Mouse (Mus musculus) heart, embryonic 12.5 days (tissue): ENCODE measurements around the gene Dpf3. TPM values are rescaled to one million over a fixed set of nuclear protein-coding genes. Genes with fewer than 3 reads are reported as not detected.
A peak's percentile ranks its signal among the peaks of the same experiment; 100 is the strongest.

Experiments
- ATAC-seq: fragments of 200-750 bp; cut with Nextera tagmentation; 2 replicates; pipeline ENCODE4 v1.8.0; 2017; ENCODE audit warnings: moderate TSS enrichment, moderate library complexity; ENCODE audit not compliant: insufficient number of reproducible peaks, low FRiP score
- H3K27ac ChIP-seq: fragments of 300-500 bp; sonication (generic); 2 replicates; pipeline ENCODE4 v1.5.1; 2016; ENCODE audit warnings: mild to moderate bottlenecking, moderate library complexity; ENCODE audit not compliant: poor library complexity, severe bottlenecking
- H3K27me3 ChIP-seq: fragments of 300-500 bp; sonication (generic); replicated peaks from 2 replicates; pipeline ENCODE4 v1.6.1; 2016; ENCODE audit warnings: mild to moderate bottlenecking, moderate library complexity
- H3K36me3 ChIP-seq: fragments of 300-500 bp; sonication (generic); 2 replicates; pipeline ENCODE4 v1.6.1; 2016; ENCODE audit warnings: mild to moderate bottlenecking, moderate library complexity
- H3K4me1 ChIP-seq: fragments of 300-500 bp; sonication (generic); replicated peaks from 2 replicates; pipeline ENCODE4 v1.6.1; 2016; ENCODE audit warnings: mild to moderate bottlenecking
- H3K4me2 ChIP-seq: fragments of 300-500 bp; sonication (generic); 2 replicates; pipeline ENCODE4 v1.6.1; 2016; ENCODE audit warnings: mild to moderate bottlenecking, moderate library complexity
- H3K4me3 ChIP-seq: fragments of 300-500 bp; sonication (generic); 2 replicates; pipeline ENCODE4 v1.5.1; 2016; ENCODE audit warnings: mild to moderate bottlenecking
- H3K9ac ChIP-seq: fragments of 300-500 bp; sonication (generic); 2 replicates; pipeline ENCODE4 v1.6.1; 2016; ENCODE audit warnings: mild to moderate bottlenecking, moderate library complexity
- H3K9me3 ChIP-seq: fragments of 300-500 bp; sonication (generic); replicated peaks from 2 replicates; pipeline ENCODE4 v1.6.1; 2016; ENCODE audit warnings: mild to moderate bottlenecking, moderate library complexity
- WGBS: fragments of 180-500 bp; shearing (Covaris S2); methylation state at CpG from one replicate; pipeline ENCODE4 v1.1.7; 2016; 5-methylcytosine and 5-hydroxymethylcytosine counted together
- polyA plus RNA-seq: library from polyadenylated mRNA; unstranded; fragments of >200 nt; fragmentation: Nextera tagmentation; extraction: Ambion mirVana; gene quantifications from 2 replicates; pipeline ENCODE4 v1.2.1, GENCODE M21; 2016

The Dpf3 gene
- polyA plus RNA-seq, 1 experiment from 2014 or later = 27.1 TPM

GRCm38 (mm10) chr12:83211146-83211822 is 276.2 kb downstream of the Dpf3 start:
- Histone ChIP-seq H3K4me1 (peaks cover 79% of the 10 kb centered on the region), H3K27ac (peak overlapping the region; percentile 24; the same call in 1 of the 2 replicates), H3K9ac (no peak overlapping the region), H3K27me3 (no peaks in the 10 kb centered on the region), H3K9me3 (no peaks in the 10 kb centered on the region), H3K4me3 (no peak overlapping the region), H3K4me2 (no peak overlapping the region), H3K36me3 (peaks cover 6% of the 10 kb centered on the region; the same call in 1 of the 2 replicates)
- WGBS = 67% methylated on average over 7 of the region's 7 CpGs
- no peak for ATAC-seq

DNA sequence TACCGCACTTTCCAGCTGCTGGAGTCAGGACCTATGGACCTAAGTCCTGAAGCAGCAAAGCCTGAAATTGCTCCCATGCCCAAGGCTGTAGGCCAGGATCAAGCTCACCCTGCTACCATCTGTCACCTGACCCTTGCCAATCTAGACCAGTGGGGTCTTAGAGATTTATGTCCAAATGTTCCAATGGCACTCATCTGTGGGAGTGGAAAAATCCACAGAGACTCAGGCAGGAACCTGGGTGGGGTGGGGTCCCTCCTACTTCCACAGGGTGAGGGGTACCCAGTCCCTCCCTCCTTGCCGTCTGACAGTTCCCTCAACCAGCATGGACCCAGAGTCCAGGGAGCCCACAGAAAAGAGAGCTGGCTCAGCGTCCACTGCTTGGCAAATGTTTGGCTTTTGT is 276.8 kb downstream of the Dpf3 start:
- Histone ChIP-seq H3K36me3 (peaks cover 6% of the 10 kb centered on the region; the same call in 1 of the 2 replicates), H3K9me3 (no peaks in the 10 kb centered on the region), H3K4me1 (peaks cover 83% of the 10 kb centered on the region), H3K27me3 (no peaks in the 10 kb centered on the region), H3K9ac (no peak overlapping the region), H3K4me2 (no peak overlapping the region), H3K27ac (peak overlapping the region; percentile 83; the same call in 1 of the 2 replicates), H3K4me3 (no peak overlapping the region)
- ATAC-seq = no peak
- 84% methylated on average over 3 of the region's 3 CpGs for WGBS

DNA sequence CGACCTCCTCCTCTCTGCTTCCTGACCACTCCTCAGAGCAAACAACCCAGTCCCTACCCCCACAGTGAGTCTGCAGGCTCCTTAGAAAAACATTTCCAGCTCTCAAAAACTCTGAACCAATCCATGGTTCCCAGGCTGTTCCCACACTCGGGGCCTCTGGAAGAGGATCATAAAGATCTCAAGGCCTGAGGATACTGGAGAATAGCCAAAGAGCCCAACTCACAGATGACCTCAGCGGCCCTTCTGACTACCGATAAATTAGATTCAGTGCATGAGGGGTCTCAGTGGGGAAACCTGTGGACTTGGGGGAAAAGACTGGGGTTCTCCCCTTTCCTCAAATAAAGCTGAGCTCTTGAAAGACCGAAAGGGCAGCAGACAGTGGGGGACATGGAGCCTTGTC is 277.2 kb downstream of the Dpf3 start:
- Histone ChIP-seq H3K4me1 (peaks cover 87% of the 10 kb centered on the region), H3K27ac (peak overlapping the region; percentile 83), H3K4me2 (no peak overlapping the region), H3K27me3 (no peaks in the 10 kb centered on the region), H3K9me3 (no peaks in the 10 kb centered on the region), H3K9ac (no peak overlapping the region), H3K36me3 (peaks cover 3% of the 10 kb centered on the region; the same call in 1 of the 2 replicates), H3K4me3 (no peak overlapping the region)
- 0 out of 2 replicates have a peak, but pooled peaks have one; percentile 4 for ATAC-seq
- 56% methylated on average over 5 of the region's 5 CpGs for WGBS

DNA sequence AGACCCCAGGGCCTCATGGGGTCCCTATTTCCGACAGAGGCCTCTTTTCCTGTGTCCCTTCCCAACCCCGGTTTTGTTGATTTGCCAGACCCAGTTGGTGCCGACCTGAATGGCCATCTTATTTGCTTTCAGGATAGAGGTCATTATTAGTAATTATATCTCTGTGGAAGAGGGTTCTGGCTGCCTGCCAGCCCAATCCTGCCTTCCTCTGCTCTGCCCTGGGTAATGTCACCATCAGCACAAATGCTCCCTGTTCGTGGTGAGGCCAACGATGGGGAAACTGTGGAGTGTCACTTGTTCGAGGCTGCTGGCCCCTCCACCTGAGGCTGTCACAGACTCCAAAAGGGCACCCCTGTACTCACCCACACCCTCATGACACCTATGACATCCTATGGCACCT is 278.1 kb downstream of the Dpf3 start:
- H3K27me3 ChIP-seq = no peaks in the 10 kb centered on the region
- 5% methylated on average over 6 of the region's 6 CpGs for WGBS
- ATAC-seq = peak; percentile 41; the same call in 1 of the 2 replicates
- no peak overlapping the region for H3K9ac ChIP-seq
- H3K4me3 ChIP-seq = no peak overlapping the region
- H3K27ac ChIP-seq = peak overlapping the region; percentile 83
- H3K36me3 ChIP-seq = no peaks in the 10 kb centered on the region
- 0 out of 2 replicates have a peak overlapping the region, but pooled peaks have one; percentile 5 for H3K4me2 ChIP-seq
- H3K9me3 ChIP-seq = no peaks in the 10 kb centered on the region
- peaks cover 90% of the 10 kb centered on the region for H3K4me1 ChIP-seq

- H3K4me2 ChIP-seq = no peak overlapping the region
- H3K9ac ChIP-seq = no peak overlapping the region
- H3K4me3 ChIP-seq = no peak overlapping the region
- H3K36me3 ChIP-seq = no peaks in the 10 kb centered on the region
- H3K4me1 ChIP-seq = peaks cover 87% of the 10 kb centered on the region
- no peaks in the 10 kb centered on the region for H3K9me3 ChIP-seq
- no peak for ATAC-seq
- peak overlapping the region; percentile 83 for H3K27ac ChIP-seq
- H3K27me3 ChIP-seq = no peaks in the 10 kb centered on the region
- 58% methylated on average over 6 of the region's 6 CpGs for WGBS
Measured at GRCm38 (mm10) chr12:83208841-83209240, 278.7 kb downstream of the Dpf3 start.

DNA sequence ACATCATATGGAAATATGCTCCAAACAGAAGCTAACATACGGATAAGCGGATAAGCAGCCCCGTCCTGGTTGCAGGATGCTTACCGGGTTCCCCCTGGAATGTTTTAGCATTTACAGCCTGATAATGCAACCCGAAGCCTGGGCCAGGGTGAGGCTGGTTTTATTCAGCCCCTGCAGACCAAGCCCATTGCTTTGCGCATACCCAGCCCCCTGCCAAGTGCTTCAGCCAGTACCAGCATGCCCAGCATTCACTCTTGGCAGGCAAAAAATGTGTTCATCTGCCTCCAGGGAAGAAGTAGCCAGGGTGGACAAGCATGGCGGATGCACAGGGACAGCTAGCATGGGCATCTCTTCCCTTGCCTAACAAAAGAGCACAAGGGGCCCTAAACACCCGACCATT is 279.5 kb downstream of the Dpf3 start:
- Histone ChIP-seq H3K4me3 (no peak overlapping the region), H3K27ac (no peak overlapping the region), H3K9ac (no peak overlapping the region), H3K4me2 (no peak overlapping the region), H3K36me3 (no peaks in the 10 kb centered on the region), H3K9me3 (no peaks in the 10 kb centered on the region), H3K4me1 (peaks cover 80% of the 10 kb centered on the region), H3K27me3 (no peaks in the 10 kb centered on the region)
- WGBS = 52% methylated on average over 8 of the region's 8 CpGs
- ATAC-seq = no peak

DNA sequence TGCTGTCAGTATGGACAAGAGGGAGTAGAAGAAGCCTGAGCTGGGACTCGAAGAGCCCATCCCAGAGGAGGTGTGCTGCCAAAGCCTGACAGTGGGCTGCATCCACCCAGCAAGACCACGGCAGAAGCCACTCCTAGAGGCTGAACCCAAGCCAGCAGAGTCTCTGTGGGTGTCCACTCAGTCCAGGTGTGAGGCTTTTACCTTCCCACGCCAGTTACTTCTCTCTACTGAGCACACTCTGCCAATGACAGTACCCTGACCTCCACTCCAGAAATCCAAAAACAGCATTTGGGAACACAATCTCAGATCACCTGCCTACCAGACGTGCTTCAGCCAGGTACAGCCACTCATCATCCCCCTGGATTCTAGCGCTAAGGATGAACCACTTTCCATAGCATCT is 280.0 kb downstream of the Dpf3 start:
- no peak for ATAC-seq
- H3K27me3 ChIP-seq = no peaks in the 10 kb centered on the region
- no peaks in the 10 kb centered on the region for H3K9me3 ChIP-seq
- H3K4me1 ChIP-seq = peaks cover 78% of the 10 kb centered on the region
- H3K4me2 ChIP-seq = no peak overlapping the region
- no peak overlapping the region for H3K9ac ChIP-seq
- H3K36me3 ChIP-seq = no peaks in the 10 kb centered on the region
- WGBS = 74% methylated on average over 5 of the region's 5 CpGs
- H3K27ac ChIP-seq = no peak overlapping the region
- H3K4me3 ChIP-seq = no peak overlapping the region

DNA sequence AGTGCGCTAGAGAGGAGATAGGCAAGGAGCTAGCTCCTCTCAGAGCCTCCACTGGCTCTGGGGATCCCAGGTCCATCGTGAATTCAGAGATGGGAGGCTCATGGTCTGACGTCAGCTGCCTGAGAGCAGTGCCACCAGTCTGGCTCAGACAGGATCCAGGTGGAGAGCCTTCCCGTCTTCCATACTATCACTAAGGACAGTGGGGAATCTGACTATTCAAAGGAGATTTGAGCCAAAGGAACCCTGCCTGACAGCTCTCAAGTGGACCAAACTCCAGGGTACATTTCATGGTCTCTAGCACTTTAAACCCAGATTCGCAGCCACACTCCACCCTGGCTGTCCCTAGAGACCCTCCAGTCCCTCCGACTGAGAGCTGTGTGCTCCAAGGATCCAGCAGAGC is 280.6 kb downstream of the Dpf3 start:
- 38% methylated on average over 6 of the region's 6 CpGs for WGBS
- Histone ChIP-seq H3K4me1 (peaks cover 78% of the 10 kb centered on the region), H3K27ac (no peak overlapping the region), H3K9ac (no peak overlapping the region), H3K4me3 (no peak overlapping the region), H3K4me2 (no peak overlapping the region), H3K27me3 (no peaks in the 10 kb centered on the region), H3K9me3 (no peaks in the 10 kb centered on the region), H3K36me3 (no peaks in the 10 kb centered on the region)
- no peak for ATAC-seq

DNA sequence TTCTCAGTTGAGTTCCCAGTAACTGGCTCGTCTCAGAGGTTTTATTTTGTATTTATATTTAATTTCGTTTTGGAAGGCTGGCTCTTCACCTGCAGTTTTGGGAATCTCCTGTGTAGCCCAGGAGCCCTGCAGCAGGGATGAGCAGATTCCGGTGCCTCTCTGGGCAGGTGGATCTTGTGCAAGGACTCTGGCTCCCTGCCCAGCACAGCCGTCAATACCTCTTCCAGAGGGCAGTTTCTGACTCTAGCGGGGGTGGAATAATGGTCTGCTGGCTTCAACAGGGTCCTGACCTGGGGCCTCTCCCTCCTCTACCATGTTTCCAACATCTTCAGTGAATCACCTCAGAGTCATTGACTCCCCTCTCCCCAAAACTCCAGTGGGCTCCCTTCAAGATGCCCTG is 283.2 kb downstream of the Dpf3 start:
- H3K9me3 ChIP-seq = no peaks in the 10 kb centered on the region
- no peak overlapping the region for H3K27ac ChIP-seq
- 58% methylated on average over 5 of the region's 5 CpGs for WGBS
- H3K4me3 ChIP-seq = no peak overlapping the region
- no peaks in the 10 kb centered on the region for H3K36me3 ChIP-seq
- ATAC-seq = no peak
- no peaks in the 10 kb centered on the region for H3K27me3 ChIP-seq
- peaks cover 60% of the 10 kb centered on the region for H3K4me1 ChIP-seq
- H3K4me2 ChIP-seq = no peak overlapping the region
- H3K9ac ChIP-seq = no peak overlapping the region

DNA sequence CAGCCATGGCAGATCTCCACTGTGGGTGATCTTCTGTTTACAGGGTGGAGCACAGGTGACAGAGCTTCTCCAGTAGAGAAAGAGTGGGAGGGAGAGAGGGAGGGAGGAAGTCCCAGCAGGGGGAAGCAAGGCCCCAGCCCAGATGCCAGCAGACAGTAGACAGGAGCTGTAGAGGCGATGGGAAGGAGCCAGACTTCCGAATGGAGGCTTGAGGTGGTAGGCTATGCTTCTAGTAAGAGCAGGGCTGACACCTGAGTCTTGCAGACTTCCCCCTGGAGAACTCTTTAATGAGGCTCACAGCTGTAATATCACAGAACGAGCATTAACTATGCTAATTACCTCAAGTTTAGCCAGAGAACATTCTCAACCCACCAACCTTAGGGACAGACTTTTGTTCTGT is 285.8 kb downstream of the Dpf3 start:
- Histone ChIP-seq H3K9ac (no peak overlapping the region), H3K4me3 (no peak overlapping the region), H3K27ac (no peak overlapping the region), H3K27me3 (no peaks in the 10 kb centered on the region), H3K4me1 (peaks cover 33% of the 10 kb centered on the region), H3K4me2 (no peak overlapping the region), H3K36me3 (no peaks in the 10 kb centered on the region), H3K9me3 (no peaks in the 10 kb centered on the region)
- ATAC-seq = no peak
- 30% methylated on average over 3 of the region's 3 CpGs for WGBS

DNA sequence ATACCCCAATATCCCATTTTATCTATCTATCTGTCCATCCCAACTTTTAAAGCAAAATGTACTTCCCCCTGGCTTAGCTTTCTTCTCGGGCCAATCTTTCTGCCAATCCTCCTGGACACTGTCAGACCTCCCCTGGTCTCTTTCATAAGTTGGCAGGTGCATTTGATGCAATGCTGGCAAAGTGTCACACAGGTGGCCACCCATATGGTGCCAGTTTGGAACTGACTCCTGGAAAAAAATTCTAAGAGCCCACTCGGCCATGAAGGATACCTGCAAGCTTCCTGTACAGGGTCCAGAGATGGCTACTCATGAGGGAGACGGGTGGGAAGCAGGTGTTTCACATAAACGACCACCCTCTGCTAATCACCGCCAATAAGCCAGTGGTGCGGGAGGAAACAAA is 307.0 kb downstream of the Dpf3 start:
- no peaks in the 10 kb centered on the region for H3K4me1 ChIP-seq
- no peak for ATAC-seq
- H3K4me3 ChIP-seq = no peak overlapping the region
- no peaks in the 10 kb centered on the region for H3K9me3 ChIP-seq
- H3K27ac ChIP-seq = no peak overlapping the region
- no peak overlapping the region for H3K9ac ChIP-seq
- no peak overlapping the region for H3K4me2 ChIP-seq
- H3K36me3 ChIP-seq = no peaks in the 10 kb centered on the region
- 83% methylated on average over 6 of the region's 6 CpGs for WGBS
- no peaks in the 10 kb centered on the region for H3K27me3 ChIP-seq

DNA sequence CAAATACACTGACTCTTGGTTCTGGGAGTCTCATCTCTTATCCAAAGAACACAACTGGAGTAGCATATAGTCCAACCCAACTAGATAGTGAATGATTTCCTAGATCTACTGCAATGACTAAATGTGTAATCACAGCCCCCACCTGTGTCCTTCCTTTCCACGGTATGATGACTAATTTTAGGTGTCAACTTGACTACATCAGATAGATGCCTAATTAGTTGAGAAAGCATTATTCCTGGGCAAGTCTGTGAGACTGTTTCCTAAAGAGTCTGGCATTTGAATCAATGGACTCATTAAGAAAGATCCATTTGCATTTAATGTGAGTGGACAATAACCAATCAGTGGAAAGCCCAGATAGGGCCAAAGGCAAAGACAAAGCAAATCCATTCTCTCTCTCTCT is 307.7 kb downstream of the Dpf3 start:
- no peak overlapping the region for H3K9ac ChIP-seq
- WGBS = 73% methylated on average over 1 of the region's 1 CpGs
- no peak overlapping the region for H3K4me3 ChIP-seq
- no peak overlapping the region for H3K27ac ChIP-seq
- no peaks in the 10 kb centered on the region for H3K36me3 ChIP-seq
- no peaks in the 10 kb centered on the region for H3K4me1 ChIP-seq
- no peak overlapping the region for H3K4me2 ChIP-seq
- no peak for ATAC-seq
- no peaks in the 10 kb centered on the region for H3K9me3 ChIP-seq
- no peaks in the 10 kb centered on the region for H3K27me3 ChIP-seq
